Mouse (Mus musculus): ENCODE data around the gene Tmed4.

GRCm38 (mm10) chr11:6252824-6253223 lies 21.8 kb downstream of the Tmed4 start:
- TF ChIP-seq CTCF (IDR thresholded peaks at IDR 0.05; ENCODE audit: low read depth) = no peak
- no peak for TF ChIP-seq EP300 (IDR thresholded peaks at IDR 0.05; ENCODE audit: low read depth)
